Mouse (Mus musculus) bone marrow, adult 2 months (tissue): ENCODE results near the gene Fbxw21.

Source experiments
- CTCF ChIP-seq: fragments of 200-500 bp; IDR thresholded peaks from 2 replicates; pipeline ENCODE4 v1.5.1; 2011; ENCODE audit warnings: low read length, control low read depth; ENCODE audit not compliant: control insufficient read depth, insufficient read depth
- POLR2A ChIP-seq: fragments of 200-500 bp; IDR thresholded peaks from 2 replicates; pipeline ENCODE4 v1.6.1; 2011; ENCODE audit warnings: low read depth, mild to moderate bottlenecking, control low read depth, low read length, borderline replicate concordance; ENCODE audit not compliant: control insufficient read depth

GRCm38 (mm10) chr9:109120956-109121355 lies 40.9 kb downstream of the Fbxw21 start:
- TF ChIP-seq CTCF = no peak
- TF ChIP-seq POLR2A = no peak
